Mouse (Mus musculus): ENCODE measurements around the gene 2310034C09Rik.
"Not testable (repeated sequence)": the region's sequence is repeated elsewhere in the genome, so short reads cannot be mapped to it uniquely, and the experiment has no call there.

2310034C09Rik gene

GRCm38 (mm10) chr16:88758547-88758946, at the start of gene 2310034C09Rik:
TSS of gene 2310034C09Rik (plus strand) at chr16:88758847.
- not testable (repeated sequence) for DNase-seq (ENCODE audit: low spot score)

- DNase-seq (ENCODE audit: low spot score): no peak
Observed at GRCm38 (mm10) chr16:88710757-88711156, 47.9 kb upstream of the 2310034C09Rik start.

GRCm38 (mm10) chr16:88711245-88711644, 47.4 kb upstream of the 2310034C09Rik start:
- DNase-seq (ENCODE audit: low spot score): no peak

GRCm38 (mm10) chr16:88716549-88716948, 42.1 kb upstream of the 2310034C09Rik start:
- no peak for DNase-seq (ENCODE audit: low spot score)

GRCm38 (mm10) chr16:88720031-88720430, 38.6 kb upstream of the 2310034C09Rik start:
- no peak for DNase-seq (ENCODE audit: low spot score)

- DNase-seq (ENCODE audit: low spot score): no peak
Observed at GRCm38 (mm10) chr16:88728812-88729275, 29.8 kb upstream of the 2310034C09Rik start, which contains the start of gene Krtap13-1. TSS of gene Krtap13-1 (plus strand) at chr16:88728862.

GRCm38 (mm10) chr16:88735391-88735790, 23.3 kb upstream of the 2310034C09Rik start:
- DNase-seq (ENCODE audit: low spot score): no peak

- DNase-seq (ENCODE audit: low spot score): peak; percentile 50
Observed at GRCm38 (mm10) chr16:88744750-88745340, 13.8 kb upstream of the 2310034C09Rik start.

GRCm38 (mm10) chr16:88747943-88748342, 10.7 kb upstream of the 2310034C09Rik start:
- DNase-seq (ENCODE audit: low spot score): no peak

GRCm38 (mm10) chr16:88751535-88751934, 7.1 kb upstream of the 2310034C09Rik start, which contains the start of gene Krtap13:
TSS of gene Krtap13 (minus strand) at chr16:88751635.
- DNase-seq (ENCODE audit: low spot score): not testable (repeated sequence)

- DNase-seq (ENCODE audit: low spot score): no peak
Observed at GRCm38 (mm10) chr16:88774106-88774505, 15.5 kb downstream of the 2310034C09Rik start, which contains the start of gene 2310057N15Rik. TSS of gene 2310057N15Rik (minus strand) at chr16:88774206.

GRCm38 (mm10) chr16:88777596-88777995, 18.9 kb downstream of the 2310034C09Rik start, which contains the start of gene Gm5965:
TSS of gene Gm5965 (plus strand) at chr16:88777896.
- no peak for DNase-seq (ENCODE audit: low spot score)

- DNase-seq (ENCODE audit: low spot score): no peak
Observed at GRCm38 (mm10) chr16:88786786-88787185, 28.1 kb downstream of the 2310034C09Rik start.
